Comparison of ENCODE assay signal across 3 mouse cellular contexts in the genomic region with DNA sequence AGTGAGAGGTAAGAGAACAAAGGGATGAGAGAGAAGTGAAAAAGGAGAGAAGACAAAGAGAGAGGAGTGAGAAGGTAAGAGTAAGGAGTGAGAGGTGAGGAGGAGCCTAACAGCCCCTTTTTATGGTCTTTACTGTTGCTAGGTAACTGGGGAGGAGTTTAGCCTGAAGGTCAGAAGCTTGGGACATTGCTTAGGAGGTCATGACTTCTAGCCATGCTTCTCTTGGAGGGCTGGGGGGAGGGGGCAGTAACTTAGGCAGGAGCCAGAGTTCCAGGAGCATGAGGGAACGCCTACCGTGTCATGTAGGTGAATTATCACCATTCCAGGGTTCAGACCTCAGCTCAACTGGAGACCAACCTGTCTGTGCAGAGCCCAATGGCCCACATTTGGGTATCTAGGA.
DNase-seq lines count a peak whose midpoint lies in the region.

No protein-coding gene starts in this region.

- DNase-seq in ES-CJ7 (ENCODE audit: low read depth, low spot score) (peak; percentile 61), R1 (ENCODE audit: low read depth, low spot score) (peak; percentile 66), ZHBTc4 (ENCODE audit: low read depth, low spot score) (peak; percentile 65)
